Mouse (Mus musculus) heart, embryonic 13.5 days (tissue): ENCODE measurements at regions not wholly inside any gene's neighbourhood (a gene's known extent, or its start where the extent isn't known, plus 50 kb on each side); places are given as distances from the start of the nearest gene placed in this dataset.

Experiments used
- ATAC-seq: fragments of 200-750 bp; cut with Nextera tagmentation; 2 replicates; pipeline ENCODE4 v1.8.0; 2017; ENCODE audit warnings: moderate TSS enrichment; ENCODE audit not compliant: insufficient number of reproducible peaks, low FRiP score, low TSS enrichment; ENCODE audit errors: extremely low read depth
- H3K27ac ChIP-seq: fragments of 300-500 bp; sonication (generic); replicated peaks from 2 replicates; pipeline ENCODE4 v1.5.1; 2015; ENCODE audit warnings: moderate library complexity, mild to moderate bottlenecking, inconsistent platforms
- H3K27me3 ChIP-seq: fragments of 300-500 bp; sonication (generic); replicated peaks from 2 replicates; pipeline ENCODE4 v1.6.1; 2015; ENCODE audit warnings: mild to moderate bottlenecking, inconsistent platforms
- H3K36me3 ChIP-seq: fragments of 300-500 bp; sonication (generic); 2 replicates; pipeline ENCODE4 v1.6.1; 2015; ENCODE audit warnings: mild to moderate bottlenecking, inconsistent platforms
- H3K4me1 ChIP-seq: fragments of 300-500 bp; sonication (generic); 2 replicates; pipeline ENCODE4 v1.6.1; 2015; ENCODE audit warnings: inconsistent platforms
- H3K4me2 ChIP-seq: fragments of 300-500 bp; sonication (generic); 2 replicates; pipeline ENCODE4 v1.6.1; 2015; ENCODE audit warnings: inconsistent platforms, mild to moderate bottlenecking, moderate library complexity
- H3K4me3 ChIP-seq: fragments of 300-500 bp; sonication (generic); 2 replicates; pipeline ENCODE4 v1.5.1; 2015; ENCODE audit warnings: moderate library complexity, mild to moderate bottlenecking, inconsistent platforms
- H3K9ac ChIP-seq: fragments of 300-500 bp; sonication (generic); 2 replicates; pipeline ENCODE4 v1.6.1; 2015; ENCODE audit warnings: inconsistent platforms, mild to moderate bottlenecking, moderate library complexity
- H3K9me3 ChIP-seq: fragments of 300-500 bp; sonication (generic); 2 replicates; pipeline ENCODE4 v1.6.1; 2016; ENCODE audit warnings: inconsistent platforms
- WGBS: fragments of 180-500 bp; shearing (Covaris S2); methylation state at CpG from one replicate; pipeline ENCODE4 v1.1.7; 2015; ENCODE audit warnings: mixed read lengths; 5-methylcytosine and 5-hydroxymethylcytosine counted together

DNA sequence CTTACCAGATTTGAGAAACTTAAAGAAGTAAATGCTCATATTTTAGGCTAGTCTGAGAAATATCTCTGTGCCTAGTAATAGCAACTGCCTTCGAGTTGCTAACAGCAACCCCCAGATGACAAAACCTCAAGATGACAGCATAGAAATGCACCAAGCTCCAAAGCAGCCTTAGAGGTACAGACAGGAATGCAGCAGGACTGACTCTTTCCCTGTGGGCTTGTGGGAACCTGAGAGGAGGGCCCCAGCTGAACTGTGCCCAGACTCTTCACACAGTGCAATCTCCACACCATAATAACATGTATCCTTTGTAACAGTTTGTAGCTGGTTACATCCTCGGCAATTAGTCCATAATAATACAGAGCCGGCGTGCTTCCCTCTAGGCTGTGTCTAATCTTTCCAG is 252.9 kb upstream of the Spag17 start:
- H3K4me1 ChIP-seq = no peaks in the 10 kb centered on the region
- no peak overlapping the region for H3K9ac ChIP-seq
- 81% methylated on average over 4 of the region's 4 CpGs for WGBS
- no peaks in the 10 kb centered on the region for H3K36me3 ChIP-seq
- H3K9me3 ChIP-seq = no peaks in the 10 kb centered on the region
- H3K4me3 ChIP-seq = no peak overlapping the region
- H3K27ac ChIP-seq = no peak overlapping the region
- no peak overlapping the region for H3K4me2 ChIP-seq
- no peak for ATAC-seq
- H3K27me3 ChIP-seq = no peaks in the 10 kb centered on the region

DNA sequence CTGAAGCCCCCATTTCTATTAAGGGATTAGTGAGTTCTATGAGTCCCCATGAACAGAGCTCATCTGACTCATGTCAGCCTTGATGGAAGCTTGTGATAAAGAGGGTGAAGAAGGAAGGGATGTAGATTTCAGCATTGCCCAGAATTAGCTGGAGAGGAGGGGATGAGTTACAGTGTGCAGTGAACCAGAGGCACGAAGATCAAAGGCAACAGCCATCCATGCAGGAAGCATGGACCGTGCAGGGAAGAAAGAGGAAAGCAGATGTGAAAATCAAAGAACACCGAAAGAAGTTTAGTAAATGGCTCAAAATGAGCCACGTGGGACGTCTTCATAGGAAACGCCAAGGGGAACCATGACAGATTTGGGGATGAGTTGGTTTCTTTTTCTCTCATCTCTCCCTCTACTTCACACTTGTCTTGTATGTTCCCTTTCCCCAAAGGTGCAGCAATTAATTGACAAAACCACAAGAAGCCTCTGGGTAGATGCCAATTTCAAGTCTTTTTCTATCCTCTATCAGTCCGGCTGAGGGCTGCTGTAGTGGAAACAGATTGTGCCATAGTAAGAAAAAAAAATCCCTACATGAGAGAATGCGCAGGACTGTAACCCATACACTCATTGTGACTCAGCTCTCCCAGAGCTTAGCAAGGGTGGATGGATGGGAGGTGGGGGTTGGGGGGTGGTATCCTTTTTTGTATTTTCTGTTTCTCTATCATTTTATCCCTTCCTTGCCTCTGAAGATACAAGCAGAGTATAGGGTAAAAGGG is 243.7 kb upstream of the Spag17 start:
- no peaks in the 10 kb centered on the region for H3K36me3 ChIP-seq
- no peaks in the 10 kb centered on the region for H3K4me1 ChIP-seq
- H3K9ac ChIP-seq = no peak overlapping the region
- 75% methylated on average over 8 of the region's 8 CpGs for WGBS
- no peak overlapping the region for H3K27ac ChIP-seq
- no peaks in the 10 kb centered on the region for H3K27me3 ChIP-seq
- no peaks in the 10 kb centered on the region for H3K9me3 ChIP-seq
- H3K4me3 ChIP-seq = no peak overlapping the region
- ATAC-seq = no peak
- H3K4me2 ChIP-seq = no peak overlapping the region

DNA sequence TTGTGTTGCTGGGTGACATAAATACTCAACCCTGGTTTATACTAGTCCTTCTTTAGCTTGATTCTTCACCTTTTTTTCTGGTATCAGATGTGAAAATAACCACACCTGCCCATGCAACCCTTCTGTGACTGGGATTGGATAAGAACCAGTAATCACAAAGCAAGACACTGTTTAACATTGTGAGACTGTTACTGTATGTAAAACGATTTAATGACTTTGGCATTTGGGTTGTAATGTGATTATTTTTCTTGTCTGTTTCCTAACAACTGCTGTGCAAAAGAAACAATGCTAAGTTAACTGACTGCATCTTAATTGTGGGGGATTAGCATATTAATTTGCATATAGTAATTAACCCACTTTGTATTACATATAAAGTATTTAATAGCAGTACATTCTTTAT is 240.3 kb upstream of the Spag17 start:
- no peak for ATAC-seq
- WGBS = 62% methylated on average over 1 of the region's 1 CpGs
- no peak overlapping the region for H3K9ac ChIP-seq

DNA sequence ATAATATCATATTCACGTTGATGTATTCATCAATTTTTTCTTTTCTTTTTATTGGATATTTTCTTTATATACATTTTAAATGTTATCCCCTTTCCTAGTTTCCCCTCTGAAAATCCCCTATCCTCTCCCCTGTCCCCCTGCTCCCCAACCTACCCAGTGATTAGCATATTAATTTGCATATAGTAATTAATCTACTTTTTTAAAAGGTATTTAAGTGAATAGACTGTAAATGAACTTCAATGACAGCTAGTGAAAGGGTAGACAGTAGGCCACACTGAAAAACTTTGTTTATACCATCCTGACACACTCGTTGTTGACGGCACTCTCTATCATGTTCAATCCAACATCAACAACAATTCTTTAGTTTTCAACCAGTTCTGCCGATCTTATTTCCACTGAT is 239.9 kb upstream of the Spag17 start:
- no peak for ATAC-seq
- no peaks in the 10 kb centered on the region for H3K27me3 ChIP-seq

More for the DNA sequence above, 240.3 kb upstream of the Spag17 start:
- Histone ChIP-seq H3K4me3 (no peak overlapping the region), H3K27ac (no peak overlapping the region), H3K4me1 (no peaks in the 10 kb centered on the region), H3K36me3 (no peaks in the 10 kb centered on the region), H3K27me3 (no peaks in the 10 kb centered on the region), H3K9me3 (no peaks in the 10 kb centered on the region), H3K4me2 (no peak overlapping the region)

DNA sequence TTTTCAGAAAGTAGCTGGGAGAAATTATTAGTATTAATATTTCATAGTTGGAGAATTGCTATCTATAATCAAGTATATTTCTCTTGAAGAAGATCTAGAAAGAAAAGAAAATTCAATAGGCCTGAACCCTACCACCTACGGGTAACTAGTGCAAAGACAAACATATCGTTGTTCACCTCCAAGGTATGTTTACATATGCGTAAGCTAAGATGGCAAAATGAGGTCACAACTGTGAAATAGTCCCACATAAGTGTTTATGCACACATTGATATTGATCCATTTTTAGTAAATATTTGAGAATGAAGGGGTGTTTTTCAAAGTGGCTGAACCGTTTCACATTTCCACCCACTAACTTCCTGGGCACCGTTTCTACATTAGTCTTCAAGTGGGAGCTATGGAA is 227.6 kb upstream of the Spag17 start:
- WGBS = 83% methylated on average over 5 of the region's 5 CpGs
- H3K36me3 ChIP-seq = no peaks in the 10 kb centered on the region
- no peak overlapping the region for H3K4me2 ChIP-seq
- no peak overlapping the region for H3K27ac ChIP-seq
- H3K27me3 ChIP-seq = no peaks in the 10 kb centered on the region
- no peak for ATAC-seq
- H3K4me3 ChIP-seq = no peak overlapping the region
- no peaks in the 10 kb centered on the region for H3K9me3 ChIP-seq
- no peaks in the 10 kb centered on the region for H3K4me1 ChIP-seq
- no peak overlapping the region for H3K9ac ChIP-seq

More for the DNA sequence above, 239.9 kb upstream of the Spag17 start:
- Histone ChIP-seq H3K27ac (no peak overlapping the region), H3K9me3 (no peaks in the 10 kb centered on the region), H3K4me1 (no peaks in the 10 kb centered on the region), H3K36me3 (no peaks in the 10 kb centered on the region), H3K4me3 (no peak overlapping the region), H3K9ac (no peak overlapping the region), H3K4me2 (no peak overlapping the region)
- 82% methylated on average over 4 of the region's 4 CpGs for WGBS

DNA sequence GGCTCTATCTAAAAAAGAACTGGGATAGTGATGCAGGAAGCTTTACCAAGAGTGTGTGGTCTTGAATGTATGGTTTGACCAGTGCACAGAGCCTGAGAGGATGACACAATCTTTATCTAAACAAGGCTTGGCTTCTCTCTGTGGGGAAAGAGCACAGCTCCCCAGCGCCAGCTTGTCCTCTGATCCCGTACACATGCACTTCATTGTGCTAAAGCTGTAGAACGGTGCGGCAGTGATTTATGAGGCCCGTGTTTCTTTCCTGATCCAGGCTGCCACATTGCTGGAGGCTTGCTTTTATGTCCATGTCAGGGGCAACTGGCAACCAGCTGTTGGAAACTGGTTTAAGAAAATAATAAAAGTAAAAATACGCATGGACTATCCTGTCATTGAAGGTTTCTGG is 221.4 kb upstream of the Spag17 start:
- no peaks in the 10 kb centered on the region for H3K36me3 ChIP-seq
- H3K4me2 ChIP-seq = no peak overlapping the region
- no peaks in the 10 kb centered on the region for H3K4me1 ChIP-seq
- H3K4me3 ChIP-seq = no peak overlapping the region
- ATAC-seq = no peak
- H3K9ac ChIP-seq = no peak overlapping the region
- H3K27me3 ChIP-seq = no peaks in the 10 kb centered on the region
- no peak overlapping the region for H3K27ac ChIP-seq
- H3K9me3 ChIP-seq = no peaks in the 10 kb centered on the region
- 64% methylated on average over 6 of the region's 6 CpGs for WGBS

DNA sequence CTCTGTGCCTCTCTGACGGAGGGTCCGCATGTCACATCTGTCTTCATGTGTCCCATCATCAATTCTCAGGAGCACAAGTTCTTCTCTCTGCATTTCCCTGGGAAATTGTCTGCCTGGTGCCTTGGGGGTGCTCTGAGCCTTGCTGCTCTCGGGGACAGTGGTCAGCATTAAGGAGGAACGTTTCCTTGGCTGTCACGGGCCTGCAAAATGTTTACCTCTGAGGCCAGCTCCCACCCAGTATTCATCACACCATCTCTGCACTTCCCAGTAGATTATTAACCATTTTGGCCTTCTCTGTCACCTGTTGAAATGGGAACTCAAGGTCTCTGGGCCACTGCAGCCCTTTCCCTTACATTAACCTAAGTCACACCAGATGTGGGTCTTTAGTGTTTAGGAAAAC is 219.8 kb upstream of the Spag17 start:
- Histone ChIP-seq H3K36me3 (no peaks in the 10 kb centered on the region), H3K4me1 (no peaks in the 10 kb centered on the region), H3K9me3 (no peaks in the 10 kb centered on the region), H3K27me3 (no peaks in the 10 kb centered on the region), H3K9ac (no peak overlapping the region), H3K4me3 (no peak overlapping the region), H3K4me2 (no peak overlapping the region), H3K27ac (no peak overlapping the region)
- WGBS = 63% methylated on average over 5 of the region's 5 CpGs
- no peak for ATAC-seq

DNA sequence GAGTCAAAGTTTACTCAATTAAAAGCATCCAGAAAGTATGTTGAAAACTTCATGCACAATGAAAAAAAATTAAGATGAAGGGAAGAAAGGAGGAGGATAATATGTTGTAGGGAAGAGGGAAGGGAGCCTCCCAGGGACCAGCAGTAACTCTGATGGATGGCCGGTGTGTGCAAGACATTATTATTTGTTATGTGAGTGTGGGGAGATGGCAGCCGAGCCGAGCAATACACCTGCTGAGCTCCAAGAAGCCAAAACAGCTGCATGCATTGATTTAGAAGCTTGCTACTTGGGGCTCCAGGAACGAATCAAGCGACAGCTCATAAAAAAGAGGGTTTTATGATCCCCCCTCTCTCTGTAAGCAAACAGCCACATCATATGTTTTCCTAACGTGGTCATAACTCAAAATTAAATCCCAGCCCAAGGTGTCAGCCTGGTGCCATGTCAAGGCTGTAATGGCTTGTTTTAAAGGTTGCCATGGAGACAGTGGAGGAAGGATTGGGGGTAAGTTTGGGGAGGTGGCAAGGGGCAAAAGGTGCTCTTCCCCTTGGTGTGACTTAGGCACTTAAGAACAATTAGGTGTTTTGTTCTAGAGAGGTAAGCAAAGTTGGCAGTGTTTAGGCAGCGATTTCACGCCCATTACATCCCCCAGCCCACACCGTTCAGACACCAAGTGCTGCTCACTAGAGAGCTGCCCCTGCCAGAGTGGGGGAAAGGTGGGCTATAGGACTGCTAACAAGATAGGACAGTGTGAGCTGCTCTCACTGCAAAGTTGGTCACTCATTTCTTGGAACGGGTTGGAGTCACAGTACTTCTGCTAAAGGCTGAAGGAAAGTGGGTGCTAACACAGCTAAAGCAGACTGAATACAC is 219.1 kb upstream of the Spag17 start:
- no peak overlapping the region for H3K9ac ChIP-seq
- ATAC-seq = no peak
- no peaks in the 10 kb centered on the region for H3K9me3 ChIP-seq
- H3K27me3 ChIP-seq = no peaks in the 10 kb centered on the region
- no peaks in the 10 kb centered on the region for H3K4me1 ChIP-seq
- WGBS = 49% methylated on average over 10 of the region's 10 CpGs
- H3K36me3 ChIP-seq = no peaks in the 10 kb centered on the region
- H3K27ac ChIP-seq = no peak overlapping the region
- H3K4me3 ChIP-seq = no peak overlapping the region
- no peak overlapping the region for H3K4me2 ChIP-seq

DNA sequence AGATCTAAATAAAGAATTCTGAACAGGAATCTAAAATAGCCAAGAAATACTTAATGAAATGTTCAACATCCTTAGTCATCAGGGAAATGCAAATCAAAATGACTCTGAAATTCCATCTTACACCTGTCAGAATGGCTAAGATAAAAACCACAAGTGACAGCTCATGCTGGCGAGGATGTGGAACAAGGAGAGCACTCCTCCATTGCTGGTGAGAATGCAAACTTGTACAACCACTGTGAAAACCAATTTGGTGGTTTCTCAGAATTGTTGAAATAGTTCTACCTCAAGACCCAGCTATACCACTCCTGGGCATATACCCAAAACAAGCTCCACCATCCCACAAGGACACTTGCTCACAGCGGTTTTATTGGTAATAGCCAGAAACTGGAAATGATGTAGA is 211.1 kb upstream of the Spag17 start:
- 79% methylated on average over 2 of the region's 2 CpGs for WGBS
- no peak for ATAC-seq
- Histone ChIP-seq H3K4me3 (no peak overlapping the region), H3K4me1 (no peaks in the 10 kb centered on the region), H3K27ac (no peak overlapping the region), H3K9me3 (no peaks in the 10 kb centered on the region), H3K36me3 (no peaks in the 10 kb centered on the region), H3K27me3 (no peaks in the 10 kb centered on the region), H3K9ac (no peak overlapping the region), H3K4me2 (no peak overlapping the region)

DNA sequence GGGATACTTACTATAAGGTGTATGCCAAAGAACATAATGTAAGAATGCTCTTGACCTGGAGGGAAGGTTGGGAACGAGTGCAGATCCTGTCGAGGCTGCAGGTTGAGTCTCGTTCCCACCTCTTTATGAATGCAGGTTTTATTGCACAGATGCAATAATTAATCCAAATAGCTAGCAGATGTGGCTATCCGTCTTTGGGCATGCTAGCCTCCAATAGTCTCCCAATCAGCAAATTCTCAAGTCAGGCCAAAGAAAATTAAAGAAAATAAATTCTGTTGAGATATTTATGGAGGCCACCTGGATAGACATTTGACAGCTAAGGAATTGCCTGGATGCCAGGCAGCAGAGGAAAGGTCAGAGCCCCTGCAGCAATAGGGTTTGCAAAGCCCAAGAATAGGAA is 175.7 kb upstream of the Spag17 start:
- Histone ChIP-seq H3K27me3 (no peaks in the 10 kb centered on the region), H3K4me1 (no peaks in the 10 kb centered on the region), H3K9ac (no peak overlapping the region), H3K27ac (no peak overlapping the region), H3K36me3 (no peaks in the 10 kb centered on the region), H3K9me3 (no peaks in the 10 kb centered on the region), H3K4me3 (no peak overlapping the region), H3K4me2 (no peak overlapping the region)
- no peak for ATAC-seq
- 61% methylated on average over 4 of the region's 4 CpGs for WGBS

DNA sequence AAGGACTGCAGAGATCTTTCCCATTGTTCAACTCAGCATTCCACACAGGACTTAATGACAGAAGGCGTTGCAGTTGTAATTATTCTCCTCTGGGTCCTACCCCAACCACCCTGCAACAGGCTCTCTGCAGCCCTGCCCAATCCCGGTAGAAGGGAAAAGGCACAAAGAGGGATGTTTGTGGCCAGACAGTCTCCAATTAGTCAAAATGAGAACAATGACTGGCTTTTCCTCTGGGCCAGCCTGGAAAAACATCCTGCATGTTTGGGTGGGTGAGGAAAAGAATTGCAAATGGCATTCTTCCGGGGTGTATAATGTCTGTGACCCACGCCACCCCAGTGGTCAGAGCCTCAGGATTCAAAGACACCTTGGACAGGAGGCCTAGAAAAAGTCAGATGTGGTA is 168.8 kb upstream of the Spag17 start:
- H3K9ac ChIP-seq = no peak overlapping the region
- H3K36me3 ChIP-seq = no peaks in the 10 kb centered on the region
- H3K4me2 ChIP-seq = no peak overlapping the region
- no peaks in the 10 kb centered on the region for H3K4me1 ChIP-seq
- no peak overlapping the region for H3K27ac ChIP-seq
- H3K4me3 ChIP-seq = no peak overlapping the region
- H3K27me3 ChIP-seq = no peaks in the 10 kb centered on the region
- H3K9me3 ChIP-seq = no peaks in the 10 kb centered on the region
- ATAC-seq = no peak
- WGBS = 53% methylated on average over 4 of the region's 4 CpGs
